Mouse (Mus musculus): ENCODE measurements around the gene Nufip2. TPM values are rescaled to one million over a fixed set of nuclear protein-coding genes. Genes with fewer than 3 reads are reported as not detected.
A peak's percentile ranks its signal among the peaks of the same experiment; 100 is the strongest.
"Not testable (repeated sequence)": the region's sequence is repeated elsewhere in the genome, so short reads cannot be mapped to it uniquely, and the experiment has no call there.

Nufip2 gene
- 10 to 100 TPM; 61.0 to 62.2 TPM for total RNA-seq (2021)

DNA sequence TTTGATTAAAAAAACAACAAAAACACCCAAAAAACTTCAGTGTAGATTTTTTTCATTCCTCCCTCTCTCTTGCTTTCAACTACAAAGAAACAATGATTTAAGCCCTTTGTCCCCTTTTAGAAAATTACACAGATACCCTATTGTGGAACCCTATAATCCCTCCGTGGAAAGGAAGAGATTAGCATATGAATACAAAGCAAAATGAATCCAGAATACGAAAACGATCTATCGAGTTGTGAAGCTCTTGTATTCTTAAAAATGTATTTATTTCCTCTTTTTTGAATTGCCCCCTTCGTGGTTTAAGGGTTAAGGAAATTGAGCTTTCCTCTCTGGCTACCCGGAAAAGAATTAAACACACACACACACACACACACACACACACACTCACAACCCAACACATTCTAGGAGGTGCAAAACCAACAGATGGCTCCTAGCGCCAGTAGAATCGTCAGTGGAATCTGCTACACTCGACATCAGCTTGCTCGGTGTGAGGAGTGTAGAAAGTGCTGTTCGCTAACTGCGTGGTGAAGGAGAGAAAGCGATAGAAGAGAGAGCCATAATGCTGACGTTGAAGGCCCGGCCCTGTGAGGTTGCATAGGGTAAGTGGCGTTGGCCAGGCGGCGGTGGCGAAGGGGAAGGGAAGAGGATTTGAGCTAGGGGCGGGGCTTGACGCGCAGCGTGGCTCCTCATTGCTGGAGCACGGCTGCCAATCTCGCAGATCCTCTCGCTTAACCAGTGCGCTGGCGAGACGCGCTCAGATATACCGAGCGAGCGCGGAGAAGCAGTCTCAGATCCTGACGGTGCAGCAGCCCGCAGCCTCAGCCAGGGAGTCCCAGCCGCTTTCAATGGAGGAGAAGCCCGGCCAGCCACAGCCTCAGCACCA lies at the start of gene Nufip2:
Gene Nufip2, plus strand, starts transcription at position 773 of the 883 bp plus-strand sequence.
- peak; percentile 99 for DNase-seq

DNA sequence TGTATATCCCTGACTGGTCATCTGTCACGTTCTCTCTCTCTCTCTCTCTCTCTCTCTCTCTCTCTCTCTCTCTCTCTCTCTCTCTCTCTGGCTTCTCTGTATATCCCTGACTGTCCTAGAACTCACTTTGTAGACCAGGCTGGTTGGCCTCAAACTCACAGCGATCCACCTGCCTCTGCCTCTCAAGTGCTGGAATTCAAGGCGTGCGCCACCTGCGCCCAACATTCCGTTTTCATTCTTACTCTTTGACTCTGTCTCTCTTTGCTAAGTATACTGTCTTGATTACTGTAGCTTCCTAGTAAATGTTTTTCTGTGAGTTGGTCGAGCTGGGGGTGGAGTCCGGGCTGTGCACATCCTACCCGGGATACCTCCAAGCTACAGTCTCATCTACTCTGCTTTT lies 44.6 kb upstream of the Nufip2 start:
- DNase-seq: no peak

DNA sequence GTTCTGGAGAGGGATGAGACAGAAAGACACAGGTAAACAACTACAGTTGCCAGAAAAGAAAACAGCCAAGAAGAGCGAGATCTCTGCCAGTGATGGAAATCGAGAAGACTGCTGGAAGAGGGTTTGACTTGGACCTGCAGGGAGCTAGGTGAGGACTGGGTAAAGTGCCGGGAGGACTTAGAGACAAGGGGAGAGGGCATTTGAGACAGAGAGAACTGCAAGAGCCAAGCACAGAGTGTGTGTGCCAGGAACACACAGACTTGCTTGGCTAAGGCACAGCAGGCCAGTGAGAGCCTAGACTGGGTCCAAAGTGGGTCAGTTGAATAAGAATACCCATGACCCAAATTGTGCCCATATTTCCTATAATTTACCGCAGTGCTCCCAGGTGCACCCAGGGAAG lies 40.5 kb upstream of the Nufip2 start:
- DNase-seq: no peak

DNA sequence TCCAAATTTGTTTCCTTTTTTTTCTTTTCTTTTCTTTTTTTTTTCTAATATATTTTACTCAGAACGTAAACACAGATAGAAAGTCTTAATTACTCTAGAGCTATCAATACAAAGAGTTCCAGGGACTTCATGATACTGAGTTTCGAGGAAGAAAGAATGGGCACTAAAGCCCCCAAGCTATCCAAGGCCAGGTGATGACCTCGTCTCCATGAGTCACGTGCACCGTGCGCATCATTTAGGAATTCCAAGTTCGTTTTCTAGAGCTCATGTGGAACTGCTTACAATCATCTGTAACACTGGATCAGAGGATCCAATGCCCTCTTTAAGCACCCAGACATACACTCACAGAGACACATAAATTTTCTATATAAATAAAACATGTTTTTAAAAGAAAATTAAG lies 37.1 kb upstream of the Nufip2 start:
- DNase-seq: no peak

DNA sequence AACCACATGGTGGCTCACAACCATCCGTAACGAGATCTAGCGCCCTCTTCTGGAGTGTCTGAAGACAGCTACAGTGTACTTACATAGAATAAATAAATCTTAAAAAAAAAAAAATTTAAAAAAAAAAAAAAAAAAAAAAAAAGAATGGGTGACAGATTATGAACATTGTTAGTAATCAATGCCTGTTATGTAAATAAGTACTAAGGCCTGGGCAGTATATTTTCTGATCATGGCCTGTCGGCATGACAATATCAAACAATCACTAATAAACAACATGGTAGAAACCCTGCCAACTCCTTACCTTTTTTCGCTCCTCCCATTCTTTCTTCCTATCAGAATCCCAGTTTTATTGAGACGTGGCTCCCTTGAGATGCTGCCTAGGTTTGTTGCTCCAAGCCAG lies 33.5 kb upstream of the Nufip2 start:
- DNase-seq: no peak

DNA sequence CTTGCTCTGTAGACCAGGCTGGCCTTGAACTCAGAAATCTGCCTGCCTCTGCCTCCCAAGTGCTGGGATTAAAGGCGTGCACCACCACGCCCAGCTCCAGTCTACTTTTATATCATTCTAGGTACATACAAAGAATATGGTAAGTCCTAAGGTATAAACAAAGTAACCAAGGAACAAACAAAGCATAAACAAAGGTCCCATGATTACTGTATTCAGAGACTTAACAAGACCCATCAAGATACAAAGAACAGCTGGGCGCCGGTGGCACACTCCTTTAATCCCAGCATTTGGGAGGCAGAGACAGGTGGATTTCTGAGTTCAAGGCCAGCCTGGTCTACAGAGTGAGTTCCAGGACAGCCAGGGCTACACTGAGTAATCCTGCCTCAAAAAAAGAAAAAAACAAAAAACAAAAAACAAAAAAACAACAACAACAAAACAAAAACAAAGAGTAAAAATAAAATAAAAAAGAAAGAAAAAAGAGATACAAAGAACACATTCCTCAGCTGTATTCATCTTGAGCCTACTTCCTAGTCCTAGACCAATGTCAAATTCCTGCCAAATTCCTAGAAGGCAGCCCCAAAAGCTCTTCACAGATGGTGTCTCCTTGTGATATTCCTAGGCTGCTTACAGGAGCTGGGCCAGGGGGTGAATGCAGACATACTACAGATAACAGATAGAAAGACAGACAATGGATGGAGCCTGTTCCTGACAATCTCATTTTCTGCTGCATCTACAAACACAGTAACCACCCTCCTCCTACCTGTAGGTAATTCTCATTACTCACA lies 32.4 kb upstream of the Nufip2 start:
- DNase-seq: not testable (repeated sequence)

DNA sequence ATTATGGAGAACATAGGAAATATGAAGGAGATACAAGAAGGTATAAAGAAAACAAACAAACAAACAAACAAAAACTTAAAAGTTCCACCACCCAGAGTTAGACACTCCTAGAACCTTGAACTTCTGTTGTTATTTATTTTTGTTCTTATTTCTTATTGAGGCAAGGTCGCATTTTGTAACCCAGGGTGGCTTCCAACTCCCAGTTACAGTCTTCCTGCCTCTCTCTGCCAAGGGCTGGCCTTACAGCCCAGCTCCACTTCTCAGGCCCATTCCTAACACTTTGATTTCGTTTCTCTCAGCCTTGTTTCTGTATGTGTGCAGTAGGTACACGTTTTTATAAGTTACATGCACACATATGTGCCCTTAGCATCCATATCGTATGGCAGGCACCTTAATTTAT lies 26.0 kb upstream of the Nufip2 start:
- no peak for DNase-seq

DNA sequence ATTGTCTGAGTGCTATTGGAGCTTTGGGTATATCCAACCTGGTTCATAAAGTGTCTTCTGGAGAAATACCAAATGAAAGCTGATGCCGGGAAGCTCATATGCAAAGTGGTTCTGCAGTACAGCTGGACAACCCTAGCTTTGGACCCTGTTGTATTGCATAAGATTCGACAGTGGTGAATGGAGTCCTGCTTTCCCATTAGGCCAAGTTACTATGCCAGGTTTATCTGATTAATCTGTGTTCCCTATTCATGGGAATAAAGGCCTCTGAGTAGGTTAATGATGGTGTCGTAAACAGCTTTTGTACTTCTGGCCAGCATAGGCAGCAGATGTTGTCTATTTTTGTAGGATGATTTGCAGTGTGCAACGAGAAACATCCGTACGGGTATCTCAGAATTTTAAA lies 22.3 kb upstream of the Nufip2 start:
- no peak for DNase-seq

DNA sequence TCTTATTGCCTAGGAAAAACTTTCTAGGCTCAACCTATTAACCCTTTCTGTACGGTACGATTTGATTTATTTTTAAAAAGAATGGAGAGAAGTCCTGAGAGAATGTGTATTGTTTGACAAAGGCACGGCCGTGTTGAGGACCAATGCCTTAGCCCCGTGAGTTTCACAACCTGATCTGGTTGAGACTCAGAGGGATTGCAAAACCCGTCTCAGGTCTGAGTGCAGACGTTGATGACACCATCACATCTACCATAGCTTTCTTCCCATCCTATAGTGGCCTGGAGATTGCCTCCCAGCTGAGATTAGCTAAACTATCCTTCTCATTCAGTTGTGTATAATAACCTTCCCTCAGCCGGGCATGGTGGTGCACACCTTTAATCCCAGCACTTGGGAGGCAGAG lies 21.9 kb upstream of the Nufip2 start:
- DNase-seq: no peak

DNA sequence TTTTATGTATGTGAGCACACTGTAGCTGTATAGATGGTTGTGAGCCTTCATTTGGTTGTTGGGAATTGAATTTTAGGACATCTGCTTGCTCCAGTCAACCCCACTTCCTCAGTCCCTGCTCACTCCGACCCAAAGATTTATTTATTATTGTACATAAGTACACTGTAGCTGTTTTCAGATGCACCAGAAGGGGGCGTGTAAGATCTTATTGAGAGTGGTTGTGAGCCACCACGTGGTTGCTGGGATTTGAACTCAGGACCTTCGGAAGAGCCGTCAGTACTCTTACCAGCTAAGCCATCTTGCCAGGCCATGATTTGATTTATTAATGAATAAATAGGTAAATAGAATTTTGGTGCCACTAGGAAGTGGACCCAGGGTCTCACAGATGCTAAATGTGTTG lies 20.6 kb upstream of the Nufip2 start:
- not testable (repeated sequence) for DNase-seq

DNA sequence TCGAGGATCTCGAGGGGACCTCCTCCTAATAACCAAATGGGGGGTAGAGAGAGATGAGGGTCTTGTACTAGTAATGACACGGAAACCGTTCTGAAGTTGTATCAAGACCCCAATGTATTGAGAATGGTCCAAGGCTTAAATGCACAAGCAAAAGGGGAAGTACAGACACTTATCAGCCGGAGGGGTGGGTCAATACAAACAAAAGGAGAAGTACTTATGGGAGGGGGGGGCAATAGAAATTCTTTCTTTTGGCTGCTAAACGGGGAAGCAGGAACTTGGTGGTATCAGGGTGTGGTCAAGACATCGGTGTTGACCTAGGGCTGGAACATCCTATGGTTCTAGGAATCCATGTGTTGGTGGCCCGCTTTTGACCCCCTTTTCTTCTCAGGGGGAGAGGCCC lies 19.2 kb upstream of the Nufip2 start:
- DNase-seq: not testable (repeated sequence)

DNA sequence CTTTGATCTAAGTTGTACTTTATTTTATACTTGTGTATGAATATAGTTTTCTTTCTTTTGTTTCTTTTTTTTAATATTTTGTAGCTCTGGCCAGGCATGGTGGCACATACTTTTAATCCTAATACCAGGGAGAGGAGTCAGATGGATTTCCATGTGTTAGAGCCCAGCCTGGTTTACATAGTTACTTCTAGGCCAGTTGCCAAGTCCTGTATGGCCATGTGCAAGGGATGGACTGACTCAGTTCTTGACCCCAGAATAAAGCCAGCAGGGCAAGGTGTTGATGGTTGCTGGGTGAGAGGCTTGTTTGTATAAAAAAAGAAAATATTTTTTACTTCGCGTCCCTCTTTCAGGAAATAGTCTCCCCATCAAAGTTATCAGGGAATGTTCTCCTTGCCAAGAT lies 13.2 kb upstream of the Nufip2 start:
- DNase-seq: no peak

DNA sequence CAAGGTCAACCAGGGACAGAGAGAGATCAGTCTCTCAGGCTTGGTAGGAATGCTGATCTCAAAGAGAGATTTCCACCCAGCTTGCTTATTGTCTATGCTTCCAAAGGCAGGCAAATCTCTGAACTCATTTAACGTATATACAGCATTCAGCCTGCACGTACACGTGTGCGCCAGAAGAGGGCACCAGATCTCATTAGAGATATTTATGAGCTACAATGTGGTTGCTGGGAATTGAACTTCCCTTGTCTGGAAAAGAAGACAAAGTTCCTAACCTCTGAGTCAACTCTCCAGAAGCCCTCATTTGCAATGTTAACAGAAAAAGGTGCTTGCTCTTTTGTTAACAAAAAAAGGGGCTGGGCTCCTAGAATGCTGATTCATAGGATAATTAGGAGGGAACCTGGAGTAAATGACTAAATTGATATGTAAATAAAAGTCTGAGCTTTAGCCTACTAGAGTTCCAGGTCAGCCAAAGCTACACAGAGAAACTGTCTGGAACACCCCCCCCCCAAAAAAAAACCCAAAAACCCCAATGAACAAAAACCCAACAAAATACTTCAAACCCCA lies 12.4 kb upstream of the Nufip2 start:
- DNase-seq: no peak

DNA sequence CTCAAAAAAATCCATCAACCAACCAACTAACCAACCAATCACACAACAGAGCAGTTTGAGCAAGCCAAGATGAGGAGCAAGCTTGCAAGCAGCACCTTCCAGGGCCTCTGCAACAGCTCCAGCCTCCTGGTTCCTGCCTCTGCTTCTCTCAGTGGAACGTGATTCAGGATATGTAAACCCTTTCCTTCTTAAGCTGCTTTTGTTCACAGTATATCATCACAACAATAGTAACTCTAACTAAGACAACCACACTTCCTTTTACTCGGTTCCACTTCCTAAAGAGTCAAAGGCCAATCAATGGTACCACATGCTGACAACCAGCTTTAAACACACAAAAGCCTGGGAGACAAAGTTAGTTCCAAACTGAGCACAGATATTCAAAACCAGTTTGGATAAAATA lies 5.9 kb upstream of the Nufip2 start:
- no peak for DNase-seq

DNA sequence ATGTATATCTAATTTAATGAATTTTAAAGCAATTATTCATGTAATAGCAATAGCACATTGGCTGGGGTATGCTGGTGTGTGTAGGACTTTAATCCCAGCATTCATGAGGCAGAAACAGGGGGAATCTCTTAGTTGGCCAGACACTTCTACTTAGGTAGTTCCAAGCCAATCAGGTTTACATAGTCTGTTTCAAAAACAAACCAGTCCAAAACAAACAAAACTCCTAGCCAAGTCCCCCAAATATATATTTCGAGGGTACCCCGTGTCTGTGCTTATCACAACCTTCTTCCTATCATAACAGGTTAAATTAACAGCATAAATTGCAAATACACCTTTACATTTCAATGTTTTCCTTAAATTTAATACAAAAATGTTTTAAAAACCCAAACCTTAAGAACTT lies 1.1 kb upstream of the Nufip2 start:
- no peak for DNase-seq

DNA sequence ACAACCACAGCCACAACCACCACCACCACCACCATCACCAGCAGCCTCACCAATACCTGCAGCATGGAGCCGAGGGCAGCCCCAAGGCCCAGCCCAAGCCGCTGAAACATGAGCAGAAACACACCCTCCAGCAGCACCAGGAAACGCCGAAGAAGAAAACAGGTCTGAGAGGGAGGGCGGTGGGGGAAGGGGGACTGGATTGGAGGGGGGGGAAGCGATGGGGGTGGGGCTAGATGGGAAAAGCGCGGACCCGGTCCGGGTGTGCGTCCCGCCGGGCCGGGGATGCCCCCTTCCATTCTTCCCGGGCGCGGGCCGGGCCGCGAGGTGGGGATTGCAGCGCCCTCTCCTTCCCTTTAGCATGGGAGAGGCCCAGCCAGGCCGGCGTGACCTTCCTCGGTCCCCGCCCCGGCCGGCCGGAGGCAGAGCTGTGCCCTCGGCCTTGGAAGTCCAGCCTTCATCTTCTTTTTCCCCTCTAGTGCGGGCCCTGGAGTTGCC lies 438 bp downstream of the Nufip2 start:
- peak; percentile 54 for DNase-seq

DNA sequence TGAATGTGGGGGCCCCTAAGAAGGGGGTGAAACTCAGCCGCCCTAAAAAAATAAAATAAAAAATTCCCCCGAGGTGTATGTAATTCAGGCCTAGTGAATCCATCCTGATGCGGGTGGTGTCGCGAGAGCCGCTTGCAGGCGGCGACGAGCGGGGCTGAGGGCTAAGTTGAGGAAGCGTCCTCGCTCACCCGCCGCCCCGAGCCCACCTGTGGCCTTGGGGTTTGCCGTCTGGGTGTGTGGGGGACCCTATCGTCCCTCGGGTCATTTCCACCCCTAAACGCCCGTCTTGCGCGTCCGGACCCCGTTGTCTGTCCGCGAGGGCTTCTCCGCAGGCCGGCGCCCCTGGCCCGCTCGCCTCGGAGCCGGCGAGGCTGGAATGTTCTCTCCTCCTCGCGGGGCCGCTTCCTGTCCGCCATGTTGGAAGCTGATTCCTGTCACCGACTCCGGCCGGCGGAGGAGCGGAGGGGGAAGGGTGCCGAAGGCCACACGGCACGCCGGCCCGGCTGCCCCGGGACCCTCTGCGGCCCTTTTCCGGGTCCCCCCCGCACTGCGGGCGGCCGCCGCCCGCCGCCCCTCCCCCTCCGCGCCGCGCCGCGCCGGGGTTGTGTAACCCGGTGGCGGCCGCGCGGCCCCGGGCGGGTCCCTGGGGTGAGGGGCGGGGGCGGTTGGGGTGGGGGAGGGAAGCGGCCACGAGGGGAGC lies 1.0 kb downstream of the Nufip2 start:
- peak; percentile 79 for DNase-seq

DNA sequence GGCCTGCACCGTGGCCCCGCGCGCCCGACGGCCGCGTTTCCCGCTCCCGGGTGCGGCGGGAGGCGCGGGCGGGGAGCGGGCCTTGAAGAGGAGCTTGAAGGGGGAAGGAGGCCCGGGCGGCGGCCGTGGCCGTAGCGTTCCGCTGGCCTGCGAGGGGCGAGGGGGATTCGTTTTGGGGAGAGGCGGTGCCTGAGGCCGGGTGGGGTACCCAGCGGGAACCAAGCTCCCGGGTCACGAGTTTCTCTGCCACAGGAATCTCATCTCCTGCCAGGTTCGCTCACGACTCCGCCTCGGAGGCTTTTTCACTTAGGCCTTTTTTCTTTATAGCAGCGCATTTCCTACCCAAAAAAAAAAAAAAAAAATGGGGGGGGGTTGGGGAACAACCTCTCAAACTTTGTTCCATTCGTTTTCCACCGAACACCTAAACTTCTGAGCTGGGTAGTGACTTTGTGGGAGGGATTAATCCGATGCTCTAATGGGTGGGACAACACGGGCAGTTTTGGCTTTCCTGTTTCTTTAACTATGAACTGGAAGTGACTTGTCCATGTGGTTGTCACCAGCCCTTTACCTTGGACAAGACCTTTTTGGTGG lies 1.7 kb downstream of the Nufip2 start:
- peak; percentile 65 for DNase-seq

DNA sequence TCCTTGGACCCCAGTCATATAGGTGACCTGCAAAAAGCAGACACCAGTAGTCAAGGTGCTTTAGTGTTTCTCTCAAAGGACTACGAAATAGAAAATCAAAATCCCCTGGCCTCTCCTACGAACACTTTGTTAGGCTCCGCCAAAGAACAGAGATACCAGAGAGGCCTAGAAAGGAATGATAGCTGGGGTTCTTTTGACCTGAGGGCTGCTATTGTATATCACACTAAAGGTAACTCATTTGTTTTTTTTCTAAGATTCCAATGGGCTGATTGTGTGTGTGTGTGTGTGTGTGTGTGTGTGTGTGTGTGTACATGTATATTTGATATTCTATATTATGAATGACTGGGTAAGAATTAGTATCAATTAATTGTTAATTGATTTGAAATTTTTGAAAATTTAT lies 7.1 kb downstream of the Nufip2 start:
- no peak for DNase-seq

DNA sequence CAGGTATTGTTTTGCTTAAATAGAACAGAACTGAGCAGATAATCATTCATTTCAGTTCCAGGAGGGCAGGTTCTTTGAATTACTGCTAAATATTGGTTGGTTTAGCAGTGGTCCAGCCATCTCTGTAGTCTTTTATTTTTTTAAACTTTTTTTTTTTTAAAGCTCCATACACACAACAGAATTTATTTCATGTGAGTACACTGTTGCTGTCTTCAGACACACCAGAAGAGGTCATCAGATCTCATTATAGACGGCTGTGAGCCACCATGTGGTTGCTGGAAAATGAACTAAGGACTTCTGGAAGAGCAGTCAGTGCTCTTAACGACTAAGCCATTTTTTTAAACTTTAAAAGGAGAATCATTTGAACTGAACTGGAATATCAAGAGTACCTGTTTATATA lies 11.3 kb downstream of the Nufip2 start:
- no peak for DNase-seq

DNA sequence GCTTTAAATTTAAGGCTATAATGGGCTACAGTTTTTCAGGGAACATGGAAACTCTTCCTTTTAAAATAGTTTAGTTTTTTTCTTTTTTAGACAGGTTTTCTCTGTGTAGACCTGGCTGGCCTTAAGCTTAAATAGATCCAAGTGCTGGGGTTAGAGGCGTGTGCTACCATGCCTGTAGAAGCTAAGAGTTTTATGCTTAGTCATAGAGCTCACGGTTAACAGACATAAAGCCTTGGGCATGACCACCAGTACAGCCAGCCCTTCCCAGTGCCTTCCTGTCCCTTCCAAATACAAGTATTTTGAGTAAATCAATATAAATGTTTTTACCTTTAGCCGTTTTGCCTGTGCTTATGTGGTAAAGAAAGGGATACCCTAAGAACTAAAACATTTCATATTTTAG lies 20.0 kb downstream of the Nufip2 start:
- DNase-seq: no peak

DNA sequence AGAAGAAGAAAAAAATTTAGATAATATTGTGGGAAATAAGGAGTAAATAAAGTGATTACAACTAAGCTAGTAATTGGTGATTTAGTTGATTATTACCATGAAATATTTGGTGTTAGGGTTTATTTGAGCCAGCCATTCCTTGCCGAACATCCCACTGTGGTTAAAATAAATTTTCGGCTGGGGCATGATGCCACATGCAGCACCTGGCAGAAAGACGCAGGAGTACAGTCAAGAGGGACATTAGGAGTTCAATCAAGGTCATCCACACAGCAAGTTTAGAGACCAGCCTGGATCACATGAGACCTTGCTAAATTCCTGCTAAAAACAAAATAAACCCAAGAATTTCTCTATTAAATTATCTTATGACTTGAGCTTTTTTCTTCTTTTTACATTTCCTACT lies 23.1 kb downstream of the Nufip2 start:
- DNase-seq: no peak
